Mouse (Mus musculus): Measurements from ENCODE around the gene Tsc2. TPM values are rescaled to one million over a fixed set of nuclear protein-coding genes. Genes with fewer than 3 reads are reported as not detected.

Gene Tsc2
- polyA plus RNA-seq, 1 experiment, result 49.5 TPM

GRCm38 (mm10) chr17:24604557-24604956, 27.9 kb downstream of the Tsc2 start:
- no peak overlapping the region for H3ac ChIP-seq (ENCODE audit: control insufficient read depth, insufficient read length)
- H3K79me2 ChIP-seq (ENCODE audit: control insufficient read depth, insufficient read depth), result no peaks in the 10 kb centered on the region
- H3K36me3 ChIP-seq (ENCODE audit: control insufficient read depth, insufficient read depth), result peaks cover 7% of the 10 kb centered on the region
- TF ChIP-seq MYOD1 (IDR thresholded peaks at IDR 0.05; ENCODE audit: control insufficient read depth in 1 of 3, insufficient read length in 2 of 3, low read depth in 2 of 3) (peak; percentile 11 to 70 (median 48)), MAX (IDR thresholded peaks at IDR 0.05; ENCODE audit: low read depth) (no peak), TCF3 (IDR thresholded peaks at IDR 0.05; ENCODE audit: insufficient read length, low read depth) (no peak), MYOG (IDR thresholded peaks at IDR 0.05; ENCODE audit: control insufficient read depth in 1 of 3, insufficient read depth in 1 of 3, insufficient read length in 2 of 3, low read depth in 2 of 3) (peak in 2 of 3 experiments; percentile 83 to 85), POLR2AphosphoS2 (IDR thresholded peaks at IDR 0.05; ENCODE audit: insufficient read length, low read depth) (no peak), CEBPB (IDR thresholded peaks at IDR 0.05; ENCODE audit: insufficient read depth, poor library complexity, severe bottlenecking) (no peak), SRF (IDR thresholded peaks at IDR 0.05; ENCODE audit: control insufficient read depth, insufficient read length, low read depth) (no peak), E2F4 (IDR thresholded peaks at IDR 0.05; ENCODE audit: insufficient read depth) (no peak), POLR2A (IDR thresholded peaks at IDR 0.05; ENCODE audit: insufficient read length, low read depth) (no peak), TCF12 (IDR thresholded peaks at IDR 0.05; ENCODE audit: insufficient read depth, poor library complexity, severe bottlenecking) (no peak)
- no peak overlapping the region for H3K4me3 ChIP-seq
- no peaks in the 10 kb centered on the region for H3K27me3 ChIP-seq (ENCODE audit: control insufficient read depth, insufficient read depth, insufficient read length)
- H3K4me2 ChIP-seq (ENCODE audit: low read depth), result peak overlapping the region; percentile 24

- Histone ChIP-seq H3ac (ENCODE audit: control insufficient read depth, insufficient read length) (no peak overlapping the region), H3K79me2 (ENCODE audit: control insufficient read depth, insufficient read depth) (no peaks in the 10 kb centered on the region), H3K4me2 (ENCODE audit: low read depth) (peak overlapping the region; percentile 24), H3K27me3 (ENCODE audit: control insufficient read depth, insufficient read depth, insufficient read length) (no peaks in the 10 kb centered on the region), H3K36me3 (ENCODE audit: control insufficient read depth, insufficient read depth) (peaks cover 7% of the 10 kb centered on the region), H3K4me3 (no peak overlapping the region)
- TF ChIP-seq MYOG (IDR thresholded peaks at IDR 0.05; ENCODE audit: control insufficient read depth in 1 of 3, insufficient read depth in 1 of 3, insufficient read length in 2 of 3, low read depth in 2 of 3), result peak in 1 of 3 experiments; percentile 23
- no peak for TF ChIP-seq CEBPB (IDR thresholded peaks at IDR 0.05; ENCODE audit: insufficient read depth, poor library complexity, severe bottlenecking)
- TF ChIP-seq MYOD1 (IDR thresholded peaks at IDR 0.05; ENCODE audit: control insufficient read depth in 1 of 3, insufficient read length in 2 of 3, low read depth in 2 of 3), result peak in 1 of 3 experiments; percentile 32
Observed at GRCm38 (mm10) chr17:24603961-24604360, 28.5 kb downstream of the Tsc2 start.

GRCm38 (mm10) chr17:24600502-24600901, 31.9 kb downstream of the Tsc2 start:
- Histone ChIP-seq H3K36me3 (ENCODE audit: control insufficient read depth, insufficient read depth) (peaks cover 13% of the 10 kb centered on the region), H3K27me3 (ENCODE audit: control insufficient read depth, insufficient read depth, insufficient read length) (no peaks in the 10 kb centered on the region), H3K79me2 (ENCODE audit: control insufficient read depth, insufficient read depth) (no peaks in the 10 kb centered on the region), H3K4me3 (no peak overlapping the region), H3ac (ENCODE audit: control insufficient read depth, insufficient read length) (no peak overlapping the region), H3K4me2 (ENCODE audit: low read depth) (no peak overlapping the region)
- no peak for TF ChIP-seq REST (IDR thresholded peaks at IDR 0.05; ENCODE audit: insufficient read depth, insufficient read length)
- no peak for TF ChIP-seq POLR2AphosphoS2 (IDR thresholded peaks at IDR 0.05; ENCODE audit: insufficient read length, low read depth)
- TF ChIP-seq MYOD1 (IDR thresholded peaks at IDR 0.05; ENCODE audit: control insufficient read depth in 1 of 3, insufficient read length in 2 of 3, low read depth in 2 of 3), result no peak
- no peak for TF ChIP-seq POLR2A (IDR thresholded peaks at IDR 0.05; ENCODE audit: insufficient read length, low read depth)
- TF ChIP-seq USF1 (IDR thresholded peaks at IDR 0.05; ENCODE audit: low read depth), result no peak
- no peak for TF ChIP-seq TCF3 (IDR thresholded peaks at IDR 0.05; ENCODE audit: insufficient read length, low read depth)
- TF ChIP-seq SRF (IDR thresholded peaks at IDR 0.05; ENCODE audit: control insufficient read depth, insufficient read length, low read depth), result no peak
- TF ChIP-seq MYOG (IDR thresholded peaks at IDR 0.05; ENCODE audit: control insufficient read depth in 1 of 3, insufficient read depth in 1 of 3, insufficient read length in 2 of 3, low read depth in 2 of 3), result no peak
- no peak for TF ChIP-seq E2F4 (IDR thresholded peaks at IDR 0.05; ENCODE audit: insufficient read depth)
- TF ChIP-seq TCF12 (IDR thresholded peaks at IDR 0.05; ENCODE audit: insufficient read depth, poor library complexity, severe bottlenecking), result no peak
- TF ChIP-seq CEBPB (IDR thresholded peaks at IDR 0.05; ENCODE audit: insufficient read depth, poor library complexity, severe bottlenecking), result no peak
- TF ChIP-seq MAX (IDR thresholded peaks at IDR 0.05; ENCODE audit: low read depth), result no peak

DNA sequence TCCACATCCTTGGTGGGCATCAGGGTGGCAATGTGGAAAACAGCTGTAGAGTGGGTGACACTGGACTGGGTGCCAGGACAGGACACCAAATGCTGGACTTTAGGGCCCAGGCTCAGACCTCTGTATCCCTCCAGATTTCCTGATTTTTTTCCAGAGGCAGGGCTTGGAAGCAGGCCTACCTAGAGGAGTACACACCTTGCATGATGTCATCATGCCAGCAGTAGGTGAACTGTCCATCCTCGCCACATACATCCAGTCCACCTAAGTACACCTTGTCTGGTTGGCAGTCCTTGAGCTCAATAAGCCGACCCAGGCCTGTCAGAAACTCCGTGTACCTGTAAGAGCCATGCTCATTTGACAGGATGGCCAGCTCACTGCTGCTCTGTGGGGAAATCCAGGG, 34.4 kb downstream of the Tsc2 start:
- Histone ChIP-seq H3K79me2 (ENCODE audit: control insufficient read depth, insufficient read depth) (no peaks in the 10 kb centered on the region), H3K4me2 (ENCODE audit: low read depth) (no peak overlapping the region), H3K4me3 (no peak overlapping the region), H3K27me3 (ENCODE audit: control insufficient read depth, insufficient read depth, insufficient read length) (no peaks in the 10 kb centered on the region), H3K36me3 (ENCODE audit: control insufficient read depth, insufficient read depth) (peaks cover 11% of the 10 kb centered on the region), H3ac (ENCODE audit: control insufficient read depth, insufficient read length) (no peak overlapping the region)
- TF ChIP-seq SRF (IDR thresholded peaks at IDR 0.05; ENCODE audit: control insufficient read depth, insufficient read length, low read depth), result no peak
- TF ChIP-seq TCF12 (IDR thresholded peaks at IDR 0.05; ENCODE audit: insufficient read depth, poor library complexity, severe bottlenecking), result no peak
- TF ChIP-seq POLR2AphosphoS2 (IDR thresholded peaks at IDR 0.05; ENCODE audit: insufficient read length, low read depth), result no peak
- no peak for TF ChIP-seq POLR2A (IDR thresholded peaks at IDR 0.05; ENCODE audit: insufficient read length, low read depth)
- TF ChIP-seq TCF3 (IDR thresholded peaks at IDR 0.05; ENCODE audit: insufficient read length, low read depth), result no peak
- TF ChIP-seq REST (IDR thresholded peaks at IDR 0.05; ENCODE audit: insufficient read depth, insufficient read length), result no peak
- TF ChIP-seq MYOD1 (IDR thresholded peaks at IDR 0.05; ENCODE audit: control insufficient read depth in 1 of 3, insufficient read length in 2 of 3, low read depth in 2 of 3), result no peak
- no peak for TF ChIP-seq E2F4 (IDR thresholded peaks at IDR 0.05; ENCODE audit: insufficient read depth)
- no peak for TF ChIP-seq MAX (IDR thresholded peaks at IDR 0.05; ENCODE audit: low read depth)
- no peak for TF ChIP-seq CEBPB (IDR thresholded peaks at IDR 0.05; ENCODE audit: insufficient read depth, poor library complexity, severe bottlenecking)
- no peak for TF ChIP-seq USF1 (IDR thresholded peaks at IDR 0.05; ENCODE audit: low read depth)
- TF ChIP-seq MYOG (IDR thresholded peaks at IDR 0.05; ENCODE audit: control insufficient read depth in 1 of 3, insufficient read depth in 1 of 3, insufficient read length in 2 of 3, low read depth in 2 of 3), result no peak
